Mouse (Mus musculus) stomach, embryonic 14.5 days (tissue): ENCODE results near the gene Adora2b. TPM values are rescaled to one million over a fixed set of nuclear protein-coding genes. Genes with fewer than 3 reads are reported as not detected.

Experiments
- ATAC-seq: fragments of 200-750 bp; cut with Nextera tagmentation; 2 replicates; pipeline ENCODE4 v1.8.0; 2017; ENCODE audit warnings: low read depth, moderate TSS enrichment; ENCODE audit not compliant: insufficient number of reproducible peaks, insufficient read depth, low FRiP score
- H3K27ac ChIP-seq: fragments of 300-500 bp; sonication (generic); 2 replicates; pipeline ENCODE4 v1.5.1; 2014; ENCODE audit warnings: mild to moderate bottlenecking, low read length, moderate library complexity, mixed read lengths
- H3K27me3 ChIP-seq: fragments of 300-500 bp; sonication (generic); 2 replicates; pipeline ENCODE4 v1.6.1; 2014; ENCODE audit warnings: low read length, control low read depth, mixed read lengths; ENCODE audit not compliant: control insufficient read depth, insufficient read depth
- H3K36me3 ChIP-seq: fragments of 300-500 bp; sonication (generic); 2 replicates; pipeline ENCODE4 v1.6.1; 2014; ENCODE audit warnings: mild to moderate bottlenecking, control low read depth, low read length, moderate library complexity, mixed read lengths; ENCODE audit not compliant: control insufficient read depth, insufficient read depth
- H3K4me1 ChIP-seq: fragments of 300-500 bp; sonication (generic); 2 replicates; pipeline ENCODE4 v1.6.1; 2014; ENCODE audit warnings: low read length, control low read depth, mixed read lengths; ENCODE audit not compliant: control insufficient read depth, insufficient read depth
- H3K4me2 ChIP-seq: fragments of 300-500 bp; sonication (generic); replicated peaks from 2 replicates; pipeline ENCODE4 v1.6.1; 2014; ENCODE audit warnings: low read depth, low read length, control low read depth
- H3K4me3 ChIP-seq: fragments of 300-500 bp; sonication (generic); 2 replicates; pipeline ENCODE4 v1.5.1; 2014; ENCODE audit warnings: low read depth, low read length, control low read depth
- H3K9ac ChIP-seq: fragments of 300-500 bp; sonication (generic); replicated peaks from 2 replicates; pipeline ENCODE4 v1.6.1; 2014; ENCODE audit warnings: low read depth, mild to moderate bottlenecking, control low read depth, low read length, moderate library complexity, mixed read lengths
- H3K9me3 ChIP-seq: fragments of 300-500 bp; sonication (generic); 2 replicates; pipeline ENCODE4 v1.6.1; 2016; ENCODE audit warnings: low read depth, low read length, control low read depth; ENCODE audit not compliant: control insufficient read depth
- WGBS: fragments of 180-500 bp; shearing (Covaris S2); extraction: QIAGEN DNeasy Blood & Tissue Kit; methylation state at CpG from one replicate; pipeline ENCODE4 v1.1.7; 2014; 5-methylcytosine and 5-hydroxymethylcytosine counted together
- polyA plus RNA-seq: library from polyadenylated mRNA; unstranded; fragments of >200 nt; fragmentation: Nextera tagmentation; extraction: Ambion mirVana; gene quantifications from 2 replicates; pipeline ENCODE4 v1.2.1, GENCODE M21; 2014

Adora2b gene
- polyA plus RNA-seq, 1 experiment from 2014 or later = 3.6 TPM

DNA sequence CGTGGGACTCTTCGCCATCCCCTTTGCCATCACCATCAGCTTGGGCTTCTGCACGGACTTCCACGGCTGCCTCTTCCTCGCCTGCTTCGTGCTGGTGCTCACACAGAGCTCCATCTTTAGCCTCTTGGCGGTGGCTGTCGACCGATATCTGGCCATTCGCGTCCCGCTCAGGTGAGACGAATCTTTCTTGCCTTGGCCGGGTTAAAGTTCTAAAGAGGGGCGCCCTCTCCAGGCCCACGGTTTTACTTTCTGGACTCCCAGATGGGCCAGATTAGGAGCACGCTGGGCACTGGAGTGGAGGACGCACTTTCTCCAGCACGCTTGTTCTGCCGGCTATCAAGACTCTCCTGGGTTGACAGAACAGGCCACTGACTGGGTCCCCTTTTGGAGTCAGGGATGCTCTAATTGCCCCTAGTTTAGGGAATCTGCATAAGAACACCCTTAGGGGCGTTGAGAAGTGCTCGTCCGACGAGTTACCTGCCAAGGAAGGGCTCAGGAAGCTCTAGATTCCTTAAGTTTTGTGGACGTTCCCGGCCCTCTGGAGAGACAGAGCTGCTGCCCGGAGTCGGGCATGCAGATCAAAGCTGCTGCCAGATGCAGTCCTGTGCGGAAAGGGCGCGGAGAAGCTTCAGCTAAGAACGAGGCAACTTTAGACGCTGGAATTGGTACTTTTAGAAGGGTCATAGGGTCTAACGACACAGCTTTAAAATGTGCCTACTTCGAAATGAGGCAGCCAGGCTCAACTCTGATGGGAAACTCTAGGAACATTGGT is 668 bp downstream of the Adora2b start:
- Histone ChIP-seq H3K9me3 (peaks cover 9% of the 10 kb centered on the region; the same call in 1 of the 2 replicates), H3K27me3 (no peaks in the 10 kb centered on the region), H3K4me1 (peaks cover 6% of the 10 kb centered on the region; the same call in 1 of the 2 replicates), H3K4me3 (peak overlapping the region; percentile 56), H3K4me2 (peak overlapping the region; percentile 100), H3K9ac (peak overlapping the region; percentile 33; the same call in 1 of the 2 replicates), H3K36me3 (no peaks in the 10 kb centered on the region), H3K27ac (no peak overlapping the region)
- peak; percentile 1; the same call in 1 of the 2 replicates for ATAC-seq
- 4% methylated on average over 35 of the region's 35 CpGs for WGBS

DNA sequence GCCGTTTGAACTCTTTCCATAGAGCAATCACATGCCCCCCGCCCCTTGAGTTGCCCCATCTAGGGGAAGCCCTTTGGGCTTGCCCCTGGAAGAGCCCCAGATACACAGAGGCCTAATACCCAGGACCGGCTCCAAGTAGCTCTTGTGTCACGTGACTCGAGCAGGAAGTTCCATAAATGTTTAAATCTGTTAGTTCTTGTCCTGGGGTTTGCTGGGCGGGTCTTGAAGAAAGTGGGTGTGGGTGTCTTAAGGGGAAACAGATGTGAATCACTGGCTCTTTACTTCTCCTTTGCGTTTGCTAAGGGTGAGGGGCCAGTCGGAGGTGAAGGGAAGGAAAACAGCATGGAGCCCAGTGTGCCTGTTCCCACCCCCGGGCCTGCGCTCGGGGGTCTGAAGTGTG is 2.3 kb downstream of the Adora2b start:
- H3K27me3 ChIP-seq = no peaks in the 10 kb centered on the region
- peak overlapping the region; percentile 4; the same call in 1 of the 2 replicates for H3K4me2 ChIP-seq
- H3K27ac ChIP-seq = no peak overlapping the region
- ATAC-seq = peak; percentile 5; the same call in 1 of the 2 replicates
- no peaks in the 10 kb centered on the region for H3K9me3 ChIP-seq
- WGBS = 49% methylated on average over 11 of the region's 11 CpGs
- no peak overlapping the region for H3K9ac ChIP-seq
- no peaks in the 10 kb centered on the region for H3K36me3 ChIP-seq
- no peak overlapping the region for H3K4me3 ChIP-seq
- peaks cover 6% of the 10 kb centered on the region; the same call in 1 of the 2 replicates for H3K4me1 ChIP-seq

- no peaks in the 10 kb centered on the region for H3K9me3 ChIP-seq
- H3K4me3 ChIP-seq = no peak overlapping the region
- no peaks in the 10 kb centered on the region for H3K27me3 ChIP-seq
- 55% methylated on average over 5 of the region's 5 CpGs for WGBS
- ATAC-seq = no peak
- H3K9ac ChIP-seq = no peak overlapping the region
- H3K27ac ChIP-seq = no peak overlapping the region
- no peaks in the 10 kb centered on the region for H3K36me3 ChIP-seq
- H3K4me2 ChIP-seq = no peak overlapping the region
- H3K4me1 ChIP-seq = peaks cover 6% of the 10 kb centered on the region; the same call in 1 of the 2 replicates
These were observed 4.6 kb downstream of the Adora2b start for GRCm38 (mm10) chr11:62253380-62253779.

- Histone ChIP-seq H3K27ac (no peak overlapping the region), H3K9ac (no peak overlapping the region), H3K9me3 (no peaks in the 10 kb centered on the region), H3K4me3 (no peak overlapping the region), H3K27me3 (no peaks in the 10 kb centered on the region), H3K36me3 (no peaks in the 10 kb centered on the region), H3K4me2 (no peak overlapping the region), H3K4me1 (no peaks in the 10 kb centered on the region)
- no peak for ATAC-seq
- 51% methylated on average over 5 of the region's 5 CpGs for WGBS
These were observed 10.4 kb downstream of the Adora2b start for GRCm38 (mm10) chr11:62259214-62259613.

DNA sequence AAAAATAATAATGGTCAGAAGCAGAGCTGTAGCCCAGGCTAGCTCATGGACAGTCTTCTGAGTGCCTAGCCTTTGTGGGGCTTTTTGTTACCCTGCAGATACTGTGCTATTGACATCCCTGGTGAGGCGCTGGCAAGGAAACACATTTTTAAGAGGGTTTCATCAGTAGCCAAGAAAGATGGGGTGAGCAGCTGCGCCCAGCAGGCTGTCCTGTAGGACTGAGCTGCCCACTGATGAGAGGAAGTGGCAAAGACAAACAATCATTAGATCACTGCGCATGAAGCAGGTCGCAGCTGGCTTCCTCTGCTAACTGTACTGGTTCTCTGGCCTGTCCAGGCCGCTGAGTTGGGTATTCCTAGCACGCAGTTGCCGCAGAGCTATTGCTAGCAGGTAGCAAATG is 14.8 kb downstream of the Adora2b start:
- no peak for ATAC-seq
- no peak overlapping the region for H3K4me3 ChIP-seq
- no peaks in the 10 kb centered on the region for H3K4me1 ChIP-seq
- 63% methylated on average over 7 of the region's 7 CpGs for WGBS
- no peaks in the 10 kb centered on the region for H3K9me3 ChIP-seq
- H3K27ac ChIP-seq = no peak overlapping the region
- H3K4me2 ChIP-seq = no peak overlapping the region
- H3K9ac ChIP-seq = no peak overlapping the region
- H3K36me3 ChIP-seq = no peaks in the 10 kb centered on the region
- H3K27me3 ChIP-seq = no peaks in the 10 kb centered on the region

- no peak overlapping the region for H3K4me2 ChIP-seq
- H3K27ac ChIP-seq = no peak overlapping the region
- ATAC-seq = no peak
- no peak overlapping the region for H3K4me3 ChIP-seq
- no peak overlapping the region for H3K9ac ChIP-seq
- H3K9me3 ChIP-seq = no peaks in the 10 kb centered on the region
- 49% methylated on average over 7 of the region's 7 CpGs for WGBS
- no peaks in the 10 kb centered on the region for H3K4me1 ChIP-seq
- no peaks in the 10 kb centered on the region for H3K27me3 ChIP-seq
- no peaks in the 10 kb centered on the region for H3K36me3 ChIP-seq
These were observed 15.2 kb downstream of the Adora2b start for GRCm38 (mm10) chr11:62264018-62264417.

DNA sequence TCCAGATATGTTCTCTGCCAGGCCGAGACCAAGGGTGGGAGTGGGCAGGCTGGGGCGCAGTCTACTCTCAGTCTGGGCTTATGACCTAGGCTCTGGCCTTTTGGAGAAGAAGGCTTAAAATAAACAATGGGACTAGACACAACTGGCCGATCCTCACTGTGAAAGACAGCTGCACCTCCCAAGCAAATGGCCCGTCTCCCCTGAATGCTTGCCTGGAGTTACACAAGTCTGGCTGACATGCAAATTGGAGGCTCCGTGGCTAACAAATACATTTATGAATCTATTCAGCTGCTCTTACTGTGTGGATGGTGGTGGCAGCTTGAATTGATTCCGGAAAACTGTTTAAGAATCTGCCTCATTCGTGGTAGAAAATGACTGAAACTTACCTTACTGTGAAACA is 16.9 kb downstream of the Adora2b start:
- H3K9ac ChIP-seq = no peak overlapping the region
- no peaks in the 10 kb centered on the region for H3K27me3 ChIP-seq
- H3K4me1 ChIP-seq = 0 out of 2 replicates have a peak, but pooled peaks cover 5% of the 10 kb centered on the region
- no peak overlapping the region for H3K27ac ChIP-seq
- no peaks in the 10 kb centered on the region for H3K36me3 ChIP-seq
- no peaks in the 10 kb centered on the region for H3K9me3 ChIP-seq
- H3K4me3 ChIP-seq = no peak overlapping the region
- H3K4me2 ChIP-seq = no peak overlapping the region
- ATAC-seq = no peak
- 80% methylated on average over 7 of the region's 7 CpGs for WGBS

- no peak for ATAC-seq
- 72% methylated on average over 17 of the region's 17 CpGs for WGBS
These were observed 17.9 kb downstream of the Adora2b start for GRCm38 (mm10) chr11:62266466-62267214.

More at GRCm38 (mm10) chr11:62266466-62267214, 17.9 kb downstream of the Adora2b start:
- no peaks in the 10 kb centered on the region for H3K9me3 ChIP-seq
- H3K4me2 ChIP-seq = no peak overlapping the region
- 0 out of 2 replicates have a peak, but pooled peaks cover 8% of the 10 kb centered on the region for H3K4me1 ChIP-seq
- H3K27ac ChIP-seq = no peak overlapping the region
- no peak overlapping the region for H3K4me3 ChIP-seq
- no peaks in the 10 kb centered on the region for H3K36me3 ChIP-seq
- no peak overlapping the region for H3K9ac ChIP-seq
- H3K27me3 ChIP-seq = no peaks in the 10 kb centered on the region
